Mouse (Mus musculus): Measurements from ENCODE around the gene Lrrc10. TPM values are rescaled to one million over a fixed set of nuclear protein-coding genes. Genes with fewer than 3 reads are reported as not detected.
A peak's percentile ranks its signal among the peaks of the same experiment; 100 is the strongest.
"Not testable (repeated sequence)": the region's sequence is repeated elsewhere in the genome, so short reads cannot be mapped to it uniquely, and the experiment has no call there.

Gene Lrrc10
- polyA plus RNA-seq, 1 experiment from 2014 or later, result not detected

- H3K9me3 ChIP-seq (ENCODE audit: control insufficient read depth, low read length), result no peaks in the 10 kb centered on the region
- DNase-seq (ENCODE audit: low spot score), result no peak
These were observed 14.0 kb upstream of the Lrrc10 start for GRCm38 (mm10) chr10:117031160-117031559.

DNA sequence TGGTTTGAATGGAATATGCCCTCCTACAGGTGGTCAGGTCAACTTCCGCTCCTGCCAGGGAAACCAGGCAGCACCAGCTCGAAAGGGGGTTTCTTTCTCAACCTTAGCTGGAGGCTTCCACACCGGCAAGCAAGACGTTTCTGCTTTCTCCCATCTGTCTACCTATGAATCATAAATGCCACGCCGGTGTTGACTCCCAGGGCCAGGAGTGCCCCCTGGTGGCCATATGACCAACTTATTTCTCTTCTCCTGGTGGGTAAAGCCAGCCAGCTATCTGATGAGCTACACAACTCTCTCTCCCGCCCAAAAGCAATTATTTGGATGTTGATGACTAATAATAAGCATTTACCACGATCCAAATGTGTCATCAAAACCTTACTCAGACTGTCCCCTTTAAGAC is 11.4 kb upstream of the Lrrc10 start:
- H3K9ac ChIP-seq (ENCODE audit: low read length), result no peak overlapping the region
- H3K4me3 ChIP-seq (ENCODE audit: low read depth, low read length), result no peak overlapping the region
- no peaks in the 10 kb centered on the region for H3K36me3 ChIP-seq (ENCODE audit: control insufficient read depth, insufficient read depth, low read length)
- H3K27me3 ChIP-seq (ENCODE audit: control insufficient read depth, insufficient read depth, low read length), result no peaks in the 10 kb centered on the region
- H3K27ac ChIP-seq (ENCODE audit: low read depth, low read length), result no peak overlapping the region
- no peak overlapping the region for H3K4me2 ChIP-seq (ENCODE audit: low read depth, low read length, severe bottlenecking)
- peak; percentile 83 for DNase-seq (ENCODE audit: low spot score)
- H3K4me1 ChIP-seq (replicated peaks; ENCODE audit: control insufficient read depth, insufficient read depth, low read length), result no peaks in the 10 kb centered on the region
- no peak for ATAC-seq (replicated peaks; ENCODE audit: low FRiP score)
- 36% methylated on average over 8 of the region's 8 CpGs for WGBS
- no peaks in the 10 kb centered on the region for H3K9me3 ChIP-seq (ENCODE audit: control insufficient read depth, low read length)

More at GRCm38 (mm10) chr10:117031160-117031559, 14.0 kb upstream of the Lrrc10 start:
- 91% methylated on average over 3 of the region's 3 CpGs for WGBS
- H3K4me2 ChIP-seq (ENCODE audit: low read depth, low read length, severe bottlenecking), result no peak overlapping the region
- no peak overlapping the region for H3K27ac ChIP-seq (ENCODE audit: low read depth, low read length)
- no peaks in the 10 kb centered on the region for H3K27me3 ChIP-seq (ENCODE audit: control insufficient read depth, insufficient read depth, low read length)
- no peak for ATAC-seq (replicated peaks; ENCODE audit: low FRiP score)
- H3K9ac ChIP-seq (ENCODE audit: low read length), result no peak overlapping the region
- no peak overlapping the region for H3K4me3 ChIP-seq (ENCODE audit: low read depth, low read length)
- H3K36me3 ChIP-seq (ENCODE audit: control insufficient read depth, insufficient read depth, low read length), result no peaks in the 10 kb centered on the region
- no peaks in the 10 kb centered on the region for H3K4me1 ChIP-seq (replicated peaks; ENCODE audit: control insufficient read depth, insufficient read depth, low read length)

- DNase-seq (ENCODE audit: low spot score), result no peak
These were observed 4.8 kb upstream of the Lrrc10 start for GRCm38 (mm10) chr10:117040355-117040754.

GRCm38 (mm10) chr10:117042295-117042694 is 2.8 kb upstream of the Lrrc10 start:
- Histone ChIP-seq H3K4me3 (ENCODE audit: low read depth, low read length) (no peak overlapping the region), H3K36me3 (ENCODE audit: control insufficient read depth, insufficient read depth, low read length) (no peaks in the 10 kb centered on the region), H3K9ac (ENCODE audit: low read length) (no peak overlapping the region), H3K4me2 (ENCODE audit: low read depth, low read length, severe bottlenecking) (no peak overlapping the region), H3K4me1 (replicated peaks; ENCODE audit: control insufficient read depth, insufficient read depth, low read length) (no peaks in the 10 kb centered on the region), H3K27me3 (ENCODE audit: control insufficient read depth, insufficient read depth, low read length) (no peaks in the 10 kb centered on the region), H3K9me3 (ENCODE audit: control insufficient read depth, low read length) (no peaks in the 10 kb centered on the region), H3K27ac (ENCODE audit: low read depth, low read length) (no peak overlapping the region)
- ATAC-seq (replicated peaks; ENCODE audit: low FRiP score) (no peak), DNase-seq (ENCODE audit: low spot score) (no peak)
- 87% methylated on average over 14 of the region's 14 CpGs for WGBS

More at GRCm38 (mm10) chr10:117040355-117040754, 4.8 kb upstream of the Lrrc10 start:
- 66% methylated on average over 6 of the region's 6 CpGs for WGBS
- Histone ChIP-seq H3K4me3 (ENCODE audit: low read depth, low read length) (no peak overlapping the region), H3K9me3 (ENCODE audit: control insufficient read depth, low read length) (no peaks in the 10 kb centered on the region), H3K27me3 (ENCODE audit: control insufficient read depth, insufficient read depth, low read length) (no peaks in the 10 kb centered on the region), H3K9ac (ENCODE audit: low read length) (no peak overlapping the region), H3K4me1 (replicated peaks; ENCODE audit: control insufficient read depth, insufficient read depth, low read length) (no peaks in the 10 kb centered on the region), H3K4me2 (ENCODE audit: low read depth, low read length, severe bottlenecking) (no peak overlapping the region), H3K36me3 (ENCODE audit: control insufficient read depth, insufficient read depth, low read length) (no peaks in the 10 kb centered on the region), H3K27ac (ENCODE audit: low read depth, low read length) (no peak overlapping the region)
- ATAC-seq (replicated peaks; ENCODE audit: low FRiP score), result no peak

DNA sequence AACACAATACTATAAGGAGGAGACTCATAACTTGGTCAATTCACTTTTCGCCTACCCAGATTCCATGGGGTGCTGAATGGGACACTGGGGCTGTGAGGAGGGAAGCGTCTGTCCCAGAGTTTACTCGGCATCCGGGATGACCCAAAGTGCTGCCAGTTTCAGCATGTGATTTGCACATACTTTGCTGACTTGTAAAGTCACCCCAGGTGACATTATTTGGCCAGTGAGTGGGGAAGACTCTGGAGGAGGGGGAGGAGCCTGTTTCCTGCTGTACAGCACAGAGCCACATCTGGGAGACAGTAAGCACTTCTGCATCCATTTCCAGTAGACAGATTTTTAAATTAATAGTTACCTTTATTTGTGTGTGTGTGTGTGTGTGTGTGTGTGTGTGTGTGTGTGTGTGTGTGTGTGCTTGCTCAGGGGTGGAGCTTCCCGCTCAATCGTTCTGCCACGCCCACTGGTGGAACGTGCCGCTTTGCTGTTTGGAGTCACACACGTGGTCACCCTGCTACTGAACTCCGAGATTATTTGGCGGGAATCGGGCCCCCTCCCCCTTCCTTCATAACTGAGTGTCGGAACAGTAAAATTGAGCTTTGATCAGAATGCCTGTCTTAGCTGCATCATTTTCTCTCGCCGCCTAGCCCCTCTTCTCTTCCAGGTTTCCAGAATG is 1.5 kb upstream of the Lrrc10 start:
- DNase-seq (ENCODE audit: low spot score), result not testable (repeated sequence)
- 55% methylated on average over 13 of the region's 16 CpGs for WGBS

DNA sequence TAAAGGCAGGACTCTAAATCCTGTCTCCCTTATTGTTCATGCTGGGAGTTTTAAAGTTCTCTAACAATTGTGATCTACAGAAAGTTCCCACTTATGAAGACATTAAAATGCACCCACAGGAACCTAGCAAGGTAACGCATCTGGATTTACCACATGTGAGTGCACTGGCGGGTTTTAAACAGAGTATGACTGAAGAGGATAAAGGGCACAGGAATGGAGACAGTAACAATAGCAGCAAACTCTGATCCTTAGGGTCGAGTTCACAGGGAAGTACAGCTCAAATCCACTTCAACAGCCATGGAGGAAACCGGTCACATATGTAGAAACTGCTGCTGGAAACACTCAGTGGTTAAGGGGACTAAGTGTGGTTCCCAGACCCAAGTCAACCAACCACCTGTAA is 4.1 kb downstream of the Lrrc10 start:
- no peak overlapping the region for H3K27ac ChIP-seq (ENCODE audit: low read depth, low read length)
- no peak overlapping the region for H3K4me2 ChIP-seq (ENCODE audit: low read depth, low read length, severe bottlenecking)
- DNase-seq (ENCODE audit: low spot score) (no peak), ATAC-seq (replicated peaks; ENCODE audit: low FRiP score) (no peak)
- WGBS, result 90% methylated on average over 4 of the region's 4 CpGs
- H3K9me3 ChIP-seq (ENCODE audit: control insufficient read depth, low read length), result no peaks in the 10 kb centered on the region
- H3K4me1 ChIP-seq (replicated peaks; ENCODE audit: control insufficient read depth, insufficient read depth, low read length), result no peaks in the 10 kb centered on the region
- H3K9ac ChIP-seq (ENCODE audit: low read length), result no peak overlapping the region
- H3K4me3 ChIP-seq (ENCODE audit: low read depth, low read length), result no peak overlapping the region
- H3K36me3 ChIP-seq (ENCODE audit: control insufficient read depth, insufficient read depth, low read length), result peaks cover 25% of the 10 kb centered on the region
- H3K27me3 ChIP-seq (ENCODE audit: control insufficient read depth, insufficient read depth, low read length), result no peaks in the 10 kb centered on the region

More for the DNA sequence above, 1.5 kb upstream of the Lrrc10 start:
- H3K27ac ChIP-seq (ENCODE audit: low read depth, low read length); H3K9ac ChIP-seq (ENCODE audit: low read length); H3K9me3 ChIP-seq (ENCODE audit: control insufficient read depth, low read length); H3K4me1 ChIP-seq (replicated peaks; ENCODE audit: control insufficient read depth, insufficient read depth, low read length); ATAC-seq (replicated peaks; ENCODE audit: low FRiP score); H3K4me3 ChIP-seq (ENCODE audit: low read depth, low read length); H3K4me2 ChIP-seq (ENCODE audit: low read depth, low read length, severe bottlenecking); H3K36me3 ChIP-seq (ENCODE audit: control insufficient read depth, insufficient read depth, low read length); H3K27me3 ChIP-seq (ENCODE audit: control insufficient read depth, insufficient read depth, low read length): not testable (repeated sequence)

- H3K4me3 ChIP-seq (ENCODE audit: low read depth, low read length), result no peak overlapping the region
- DNase-seq (ENCODE audit: low spot score), result no peak
- ATAC-seq (replicated peaks; ENCODE audit: low FRiP score), result no peak
- peaks cover 30% of the 10 kb centered on the region for H3K36me3 ChIP-seq (ENCODE audit: control insufficient read depth, insufficient read depth, low read length)
- 90% methylated on average over 4 of the region's 4 CpGs for WGBS
- no peaks in the 10 kb centered on the region for H3K4me1 ChIP-seq (replicated peaks; ENCODE audit: control insufficient read depth, insufficient read depth, low read length)
- H3K27me3 ChIP-seq (ENCODE audit: control insufficient read depth, insufficient read depth, low read length), result no peaks in the 10 kb centered on the region
- H3K27ac ChIP-seq (ENCODE audit: low read depth, low read length), result no peak overlapping the region
- H3K4me2 ChIP-seq (ENCODE audit: low read depth, low read length, severe bottlenecking), result no peak overlapping the region
- H3K9ac ChIP-seq (ENCODE audit: low read length), result no peak overlapping the region
- H3K9me3 ChIP-seq (ENCODE audit: control insufficient read depth, low read length), result no peaks in the 10 kb centered on the region
These were observed 4.9 kb downstream of the Lrrc10 start for GRCm38 (mm10) chr10:117049961-117050597.

DNA sequence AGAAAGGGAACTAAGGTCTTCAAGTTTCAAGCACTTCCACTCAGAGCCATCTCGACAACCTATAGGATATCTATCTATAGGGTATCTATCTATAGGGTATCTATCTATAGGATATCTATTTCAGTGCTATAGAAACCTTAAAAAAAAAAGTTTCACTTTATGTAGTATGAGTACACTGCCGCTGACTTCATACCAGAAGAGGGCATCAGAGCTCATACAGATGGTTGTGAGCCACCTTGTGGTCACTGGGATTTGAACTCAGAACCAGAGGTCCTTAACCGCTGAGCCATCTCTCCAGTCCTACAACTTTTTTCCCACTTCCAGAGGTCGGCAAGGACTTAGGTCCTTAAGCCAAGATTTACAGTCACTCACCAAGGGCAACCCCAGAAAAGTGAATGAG is 10.5 kb downstream of the Lrrc10 start:
- no peak overlapping the region for H3K9ac ChIP-seq (ENCODE audit: low read length)
- 90% methylated on average over 4 of the region's 4 CpGs for WGBS
- H3K9me3 ChIP-seq (ENCODE audit: control insufficient read depth, low read length), result no peaks in the 10 kb centered on the region
- H3K4me1 ChIP-seq (replicated peaks; ENCODE audit: control insufficient read depth, insufficient read depth, low read length), result 0 out of 2 replicates have a peak, but pooled peaks cover 2% of the 10 kb centered on the region
- H3K27ac ChIP-seq (ENCODE audit: low read depth, low read length), result no peak overlapping the region
- H3K4me2 ChIP-seq (ENCODE audit: low read depth, low read length, severe bottlenecking), result no peak overlapping the region
- no peak for DNase-seq (ENCODE audit: low spot score)
- H3K27me3 ChIP-seq (ENCODE audit: control insufficient read depth, insufficient read depth, low read length), result no peaks in the 10 kb centered on the region
- ATAC-seq (replicated peaks; ENCODE audit: low FRiP score), result no peak
- peaks cover 55% of the 10 kb centered on the region for H3K36me3 ChIP-seq (ENCODE audit: control insufficient read depth, insufficient read depth, low read length)
- H3K4me3 ChIP-seq (ENCODE audit: low read depth, low read length), result no peak overlapping the region

GRCm38 (mm10) chr10:117062894-117063253 is 17.7 kb downstream of the Lrrc10 start:
- ATAC-seq (replicated peaks; ENCODE audit: low FRiP score) (no peak), DNase-seq (ENCODE audit: low spot score) (no peak)
- Histone ChIP-seq H3K27ac (ENCODE audit: low read depth, low read length) (no peak overlapping the region), H3K4me1 (replicated peaks; ENCODE audit: control insufficient read depth, insufficient read depth, low read length) (peaks cover 6% of the 10 kb centered on the region; the same call in 1 of the 2 replicates), H3K9ac (ENCODE audit: low read length) (peak overlapping the region; percentile 84), H3K36me3 (ENCODE audit: control insufficient read depth, insufficient read depth, low read length) (peaks cover 22% of the 10 kb centered on the region), H3K27me3 (ENCODE audit: control insufficient read depth, insufficient read depth, low read length) (no peaks in the 10 kb centered on the region), H3K9me3 (ENCODE audit: control insufficient read depth, low read length) (no peaks in the 10 kb centered on the region), H3K4me3 (ENCODE audit: low read depth, low read length) (peak overlapping the region; percentile 98), H3K4me2 (ENCODE audit: low read depth, low read length, severe bottlenecking) (peak overlapping the region; percentile 71)
- 5% methylated on average over 15 of the region's 15 CpGs for WGBS

All from forebrain, embryonic 11.5 days (tissue).